Mouse (Mus musculus): Measurements from ENCODE around the gene Oat. TPM values are rescaled to one million over a fixed set of nuclear protein-coding genes. Genes with fewer than 3 reads are reported as not detected.

The Oat gene
- total and polyA plus RNA-seq, 2 experiments from 2014 or later: 105 TPM

GRCm38 (mm10) chr7:132600026-132600425 lies 23.8 kb upstream of the Oat start:
- H3K27me3 ChIP-seq (ENCODE audit: insufficient read depth, low read length): peaks cover 74% of the 10 kb centered on the region
- peaks cover 11% of the 10 kb centered on the region; the same call in 1 of the 2 replicates for H3K4me1 ChIP-seq (ENCODE audit: insufficient read depth)
- H3K4me2 ChIP-seq (ENCODE audit: low read depth): peak overlapping the region; percentile 60
- H3K27ac ChIP-seq (ENCODE audit: low read depth, low read length): no peak overlapping the region
- TF ChIP-seq CTCF (IDR thresholded peaks at IDR 0.05; ENCODE audit: low read depth): no peak
- ATAC-seq: no peak
- DNase-seq: no peak
- peak overlapping the region; percentile 33 for H3K4me3 ChIP-seq (ENCODE audit: low read depth, low read length)
- WGBS: 6% methylated on average over 9 of the region's 9 CpGs
- H3K9me3 ChIP-seq (ENCODE audit: low read length): no peaks in the 10 kb centered on the region
- H3K36me3 ChIP-seq (ENCODE audit: insufficient read depth): no peaks in the 10 kb centered on the region
- peak overlapping the region; percentile 10; the same call in 1 of the 2 replicates for H3K9ac ChIP-seq

- peaks cover 11% of the 10 kb centered on the region; the same call in 1 of the 2 replicates for H3K4me1 ChIP-seq (ENCODE audit: insufficient read depth)
- H3K4me3 ChIP-seq (ENCODE audit: low read depth, low read length): peak within 1 kb of the TSS; percentile 33
- peak; percentile 40; the same call in 1 of the 2 replicates for ATAC-seq
- WGBS: under 1% methylated on average over 49 of the region's 52 CpGs
- no peaks in the 10 kb centered on the region for H3K36me3 ChIP-seq (ENCODE audit: insufficient read depth)
- TF ChIP-seq CTCF (IDR thresholded peaks at IDR 0.05; ENCODE audit: low read depth): no peak
- H3K27me3 ChIP-seq (ENCODE audit: insufficient read depth, low read length): peaks cover 74% of the 10 kb centered on the region
- H3K27ac ChIP-seq (ENCODE audit: low read depth, low read length): no peak within 1 kb of the TSS
- peak within 1 kb of the TSS; percentile 10; the same call in 1 of the 2 replicates for H3K9ac ChIP-seq
- H3K9me3 ChIP-seq (ENCODE audit: low read length): no peaks in the 10 kb centered on the region
- no peak for DNase-seq
- peak within 1 kb of the TSS; percentile 60 for H3K4me2 ChIP-seq (ENCODE audit: low read depth)
These were observed 23.1 kb upstream of the Oat start, which contains the start of gene Nkx1-2 for GRCm38 (mm10) chr7:132599071-132599975. TSS of gene Nkx1-2 (minus strand) at chr7:132599637.

DNA sequence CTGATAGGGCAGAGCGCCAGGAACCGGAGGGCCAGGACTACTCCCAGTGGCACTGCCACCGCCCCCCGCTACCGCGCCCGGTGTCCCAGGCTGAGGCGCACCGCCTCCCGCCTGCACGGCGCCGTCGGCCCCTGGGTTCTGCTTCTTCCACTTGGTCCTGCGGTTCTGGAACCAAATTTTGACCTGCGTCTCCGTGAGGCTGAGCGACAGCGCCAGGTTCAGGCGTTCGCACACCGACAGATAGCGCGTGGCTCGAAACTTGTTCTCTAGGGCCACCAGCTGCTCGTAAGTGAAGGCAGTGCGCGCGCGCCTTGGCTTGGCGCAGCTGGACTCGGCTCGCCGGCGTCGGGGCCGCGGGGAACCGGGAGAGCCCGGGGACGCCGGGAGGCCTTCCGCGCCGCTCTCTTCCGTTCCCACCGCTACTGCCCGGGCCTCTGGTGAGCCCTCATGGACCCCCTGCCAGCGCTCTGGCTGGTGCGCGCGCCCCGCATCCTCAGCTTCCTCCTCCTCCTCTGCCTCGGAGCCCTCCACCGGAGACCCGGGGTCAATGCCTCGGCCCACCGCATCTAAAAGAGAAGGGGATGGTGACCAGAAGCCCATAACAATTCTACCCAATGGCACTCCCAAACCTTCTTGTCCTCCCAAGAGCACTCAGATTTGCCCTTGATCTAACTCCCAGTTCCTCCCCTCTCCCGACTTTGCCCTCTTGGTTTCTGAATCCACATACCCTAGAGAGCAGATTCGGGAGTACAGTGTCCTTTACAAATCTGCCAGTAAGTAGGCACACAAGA lies 21.2 kb upstream of the Oat start:
- TF ChIP-seq CTCF (IDR thresholded peaks at IDR 0.05; ENCODE audit: low read depth): no peak
- Histone ChIP-seq H3K4me3 (ENCODE audit: low read depth, low read length) (peak overlapping the region; percentile 46), H3K4me2 (ENCODE audit: low read depth) (peak overlapping the region; percentile 91), H3K27me3 (ENCODE audit: insufficient read depth, low read length) (peaks cover 62% of the 10 kb centered on the region), H3K27ac (ENCODE audit: low read depth, low read length) (no peak overlapping the region), H3K4me1 (ENCODE audit: insufficient read depth) (peaks cover 11% of the 10 kb centered on the region; the same call in 1 of the 2 replicates), H3K9me3 (ENCODE audit: low read length) (no peaks in the 10 kb centered on the region), H3K36me3 (ENCODE audit: insufficient read depth) (no peaks in the 10 kb centered on the region), H3K9ac (peak overlapping the region; percentile 44)
- ATAC-seq (peak; percentile 43; the same call in 1 of the 2 replicates), DNase-seq (peak; percentile 44)
- 1% methylated on average over 54 of the region's 60 CpGs for WGBS

DNA sequence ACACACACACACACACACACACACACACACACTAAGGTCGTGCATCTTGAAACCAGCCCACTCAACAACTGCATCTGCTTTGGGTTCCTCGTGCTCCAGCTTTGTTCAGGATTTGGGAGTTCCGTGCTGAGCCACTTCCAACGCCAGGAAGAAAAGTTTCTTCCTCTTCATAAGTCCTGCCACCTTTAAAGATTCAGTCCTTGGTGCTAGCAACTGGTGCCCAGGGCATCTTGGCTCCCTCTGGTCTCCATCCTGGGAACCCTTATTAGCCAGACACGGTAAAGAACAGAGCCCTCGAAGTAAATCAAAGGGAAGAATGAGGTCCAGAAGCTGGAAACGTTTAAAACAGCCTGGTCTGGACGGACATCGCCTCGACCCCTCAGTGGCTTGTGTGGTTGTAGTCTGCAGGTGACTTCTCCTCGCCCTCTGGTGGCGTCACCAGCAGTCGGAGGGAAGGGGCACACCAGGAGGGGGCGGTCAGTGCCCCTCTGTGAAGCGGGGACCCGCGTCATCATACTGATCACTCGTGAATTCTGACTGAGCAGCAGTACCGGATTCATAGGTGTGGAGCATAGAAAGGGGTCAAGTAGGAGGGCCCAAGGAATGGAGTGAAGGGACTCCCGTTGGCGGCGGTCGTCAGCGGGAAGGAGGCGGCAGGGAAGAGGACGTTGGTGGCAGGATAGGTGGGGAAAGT lies 20.5 kb upstream of the Oat start:
- H3K4me1 ChIP-seq (ENCODE audit: insufficient read depth): peaks cover 11% of the 10 kb centered on the region; the same call in 1 of the 2 replicates
- H3K36me3 ChIP-seq (ENCODE audit: insufficient read depth): no peaks in the 10 kb centered on the region
- peak overlapping the region; percentile 46 for H3K4me3 ChIP-seq (ENCODE audit: low read depth, low read length)
- DNase-seq (no peak), ATAC-seq (no peak)
- peaks cover 55% of the 10 kb centered on the region for H3K27me3 ChIP-seq (ENCODE audit: insufficient read depth, low read length)
- no peaks in the 10 kb centered on the region for H3K9me3 ChIP-seq (ENCODE audit: low read length)
- H3K27ac ChIP-seq (ENCODE audit: low read depth, low read length): no peak overlapping the region
- H3K9ac ChIP-seq: peak overlapping the region; percentile 44
- WGBS: 5% methylated on average over 26 of the region's 26 CpGs
- peak; percentile 49 for TF ChIP-seq CTCF (IDR thresholded peaks at IDR 0.05; ENCODE audit: low read depth)
- H3K4me2 ChIP-seq (ENCODE audit: low read depth): peak overlapping the region; percentile 91

DNA sequence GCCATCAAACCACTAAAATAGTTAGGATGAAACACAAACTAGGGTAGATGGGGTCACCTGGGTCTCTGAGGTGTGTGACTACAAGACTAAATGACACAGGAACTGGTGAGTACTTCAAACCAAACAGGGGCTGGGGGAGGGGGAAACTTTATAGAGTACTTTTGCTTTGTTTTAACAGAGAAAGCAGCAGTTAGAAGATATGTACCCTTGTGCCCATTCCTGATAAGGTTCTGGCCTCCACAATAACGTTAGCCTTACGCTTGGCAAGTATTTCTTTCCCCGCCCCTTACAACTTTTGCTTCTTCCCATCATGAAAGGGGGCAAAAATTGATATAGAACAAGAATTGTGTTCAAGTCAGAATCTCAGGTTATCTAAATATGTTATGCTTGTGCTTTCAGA lies 19.6 kb upstream of the Oat start:
- H3K36me3 ChIP-seq (ENCODE audit: insufficient read depth): no peaks in the 10 kb centered on the region
- H3K4me3 ChIP-seq (ENCODE audit: low read depth, low read length): no peak overlapping the region
- no peak overlapping the region for H3K9ac ChIP-seq
- 77% methylated on average over 3 of the region's 3 CpGs for WGBS
- H3K27ac ChIP-seq (ENCODE audit: low read depth, low read length): no peak overlapping the region
- H3K4me1 ChIP-seq (ENCODE audit: insufficient read depth): peaks cover 11% of the 10 kb centered on the region; the same call in 1 of the 2 replicates
- TF ChIP-seq CTCF (IDR thresholded peaks at IDR 0.05; ENCODE audit: low read depth): no peak
- DNase-seq: no peak
- no peaks in the 10 kb centered on the region for H3K9me3 ChIP-seq (ENCODE audit: low read length)
- peaks cover 46% of the 10 kb centered on the region for H3K27me3 ChIP-seq (ENCODE audit: insufficient read depth, low read length)
- H3K4me2 ChIP-seq (ENCODE audit: low read depth): no peak overlapping the region
- ATAC-seq: no peak

GRCm38 (mm10) chr7:132594325-132594724 lies 18.1 kb upstream of the Oat start:
- no peak overlapping the region for H3K9ac ChIP-seq
- no peaks in the 10 kb centered on the region for H3K36me3 ChIP-seq (ENCODE audit: insufficient read depth)
- ATAC-seq (no peak), DNase-seq (no peak)
- peaks cover 10% of the 10 kb centered on the region; the same call in 1 of the 2 replicates for H3K4me1 ChIP-seq (ENCODE audit: insufficient read depth)
- no peak overlapping the region for H3K4me2 ChIP-seq (ENCODE audit: low read depth)
- TF ChIP-seq CTCF (IDR thresholded peaks at IDR 0.05; ENCODE audit: low read depth): no peak
- WGBS: 90% methylated on average over 2 of the region's 2 CpGs
- H3K4me3 ChIP-seq (ENCODE audit: low read depth, low read length): no peak overlapping the region
- H3K27ac ChIP-seq (ENCODE audit: low read depth, low read length): no peak overlapping the region
- no peaks in the 10 kb centered on the region for H3K9me3 ChIP-seq (ENCODE audit: low read length)
- H3K27me3 ChIP-seq (ENCODE audit: insufficient read depth, low read length): peaks cover 31% of the 10 kb centered on the region

Data from forebrain, postnatal 0 days (tissue).